Mouse (Mus musculus): ENCODE measurements at regions not wholly inside any gene's neighbourhood (a gene's known extent, or its start where the extent isn't known, plus 50 kb on each side); places are given as distances from the start of the nearest gene placed in this dataset.

- DNase-seq (ENCODE audit: low spot score) = no peak
Measured at GRCm38 (mm10) chr5:126723304-126724295, 518.0 kb upstream of the Tmem132c start.

DNA sequence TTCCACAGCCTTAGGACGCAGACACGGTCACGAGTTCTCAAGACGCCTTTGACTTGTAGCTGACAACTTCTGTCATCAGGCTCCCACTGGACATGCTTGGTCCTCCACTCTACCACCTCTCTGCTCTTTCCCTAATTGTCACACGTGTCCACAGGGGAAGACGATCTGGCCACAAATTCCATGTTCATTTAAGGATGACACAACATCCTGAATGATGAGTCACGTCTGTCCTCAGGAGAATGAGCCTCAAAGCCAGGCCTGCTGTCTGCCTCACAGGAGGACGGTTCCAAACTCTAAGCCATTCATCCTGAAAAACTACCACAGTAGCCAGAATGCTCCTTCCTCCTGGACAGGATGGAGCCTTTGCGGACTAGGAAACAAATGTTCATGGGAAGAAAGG is 517.3 kb upstream of the Tmem132c start:
- no peak for DNase-seq (ENCODE audit: low spot score)

DNA sequence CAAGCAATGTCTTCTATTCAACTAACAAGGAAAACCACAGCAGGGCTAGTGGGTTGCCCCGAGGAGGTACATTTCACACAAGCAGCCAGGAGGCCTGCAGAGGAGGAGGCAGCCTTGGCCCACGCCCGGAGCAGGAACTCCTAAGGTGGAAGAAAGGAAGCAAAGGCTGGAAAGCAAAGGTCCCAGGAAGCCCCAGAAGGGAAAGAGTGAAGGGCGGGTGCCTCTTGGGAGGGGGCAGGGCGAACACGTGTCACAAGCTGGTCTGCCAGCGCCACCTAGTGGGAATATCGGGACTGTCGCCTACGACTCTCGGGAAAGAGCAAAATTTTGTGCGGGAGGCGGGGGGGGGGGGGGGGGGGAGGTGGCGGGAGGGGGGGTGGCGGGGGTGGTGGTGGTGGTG is 508.1 kb upstream of the Tmem132c start:
- peak; percentile 1 for DNase-seq (ENCODE audit: low spot score)

- no peak for DNase-seq (ENCODE audit: low spot score)
Measured at GRCm38 (mm10) chr5:126735733-126736132, 505.9 kb upstream of the Tmem132c start.

DNA sequence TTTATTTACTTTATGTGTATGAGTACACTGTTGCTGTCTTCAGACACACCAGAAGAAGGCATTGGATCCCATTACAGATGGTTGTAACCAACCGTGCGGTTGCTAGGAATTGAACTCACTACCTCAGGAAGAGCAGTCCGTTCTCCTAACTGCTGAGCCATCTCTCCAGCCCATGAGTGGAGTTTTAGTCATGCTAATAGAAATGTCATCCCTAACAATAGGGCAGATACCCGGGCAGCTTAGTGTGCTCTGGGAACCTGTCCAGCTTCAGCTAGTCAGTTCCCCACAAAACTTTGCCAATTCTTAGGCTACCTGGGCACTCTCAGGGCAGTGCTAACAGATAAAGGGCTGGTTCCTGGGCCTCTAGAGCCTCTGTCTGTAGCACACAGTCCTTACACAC is 503.9 kb upstream of the Tmem132c start:
- DNase-seq (ENCODE audit: low spot score) = no peak

- DNase-seq (ENCODE audit: low spot score) = no peak
Measured at GRCm38 (mm10) chr5:126740861-126741410, 500.7 kb upstream of the Tmem132c start.

DNA sequence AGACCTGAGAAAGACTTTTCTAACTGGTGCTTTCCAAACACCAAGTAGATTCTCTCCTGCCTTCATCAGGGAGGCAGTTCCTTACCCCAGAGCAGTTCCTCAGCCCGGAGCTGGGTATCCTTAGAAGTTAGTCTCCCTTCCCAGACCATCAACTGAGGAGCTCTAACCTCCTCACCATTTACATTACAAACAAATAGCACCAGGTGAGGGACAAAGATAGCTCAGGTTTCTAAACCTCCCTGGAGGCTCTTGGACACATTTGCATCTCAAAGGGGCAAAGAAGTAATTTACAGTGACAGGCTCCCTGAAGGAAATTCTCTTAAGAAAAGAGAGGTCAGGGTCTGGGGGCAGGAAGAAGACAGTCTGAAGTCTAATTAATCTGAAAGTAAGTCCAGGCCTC is 486.5 kb upstream of the Tmem132c start:
- DNase-seq (ENCODE audit: low spot score) = no peak

- DNase-seq (ENCODE audit: low spot score) = no peak
Measured at GRCm38 (mm10) chr5:126765037-126765707, 476.4 kb upstream of the Tmem132c start.

GRCm38 (mm10) chr5:126769031-126769430 is 472.6 kb upstream of the Tmem132c start:
- no peak for DNase-seq (ENCODE audit: low spot score)

DNA sequence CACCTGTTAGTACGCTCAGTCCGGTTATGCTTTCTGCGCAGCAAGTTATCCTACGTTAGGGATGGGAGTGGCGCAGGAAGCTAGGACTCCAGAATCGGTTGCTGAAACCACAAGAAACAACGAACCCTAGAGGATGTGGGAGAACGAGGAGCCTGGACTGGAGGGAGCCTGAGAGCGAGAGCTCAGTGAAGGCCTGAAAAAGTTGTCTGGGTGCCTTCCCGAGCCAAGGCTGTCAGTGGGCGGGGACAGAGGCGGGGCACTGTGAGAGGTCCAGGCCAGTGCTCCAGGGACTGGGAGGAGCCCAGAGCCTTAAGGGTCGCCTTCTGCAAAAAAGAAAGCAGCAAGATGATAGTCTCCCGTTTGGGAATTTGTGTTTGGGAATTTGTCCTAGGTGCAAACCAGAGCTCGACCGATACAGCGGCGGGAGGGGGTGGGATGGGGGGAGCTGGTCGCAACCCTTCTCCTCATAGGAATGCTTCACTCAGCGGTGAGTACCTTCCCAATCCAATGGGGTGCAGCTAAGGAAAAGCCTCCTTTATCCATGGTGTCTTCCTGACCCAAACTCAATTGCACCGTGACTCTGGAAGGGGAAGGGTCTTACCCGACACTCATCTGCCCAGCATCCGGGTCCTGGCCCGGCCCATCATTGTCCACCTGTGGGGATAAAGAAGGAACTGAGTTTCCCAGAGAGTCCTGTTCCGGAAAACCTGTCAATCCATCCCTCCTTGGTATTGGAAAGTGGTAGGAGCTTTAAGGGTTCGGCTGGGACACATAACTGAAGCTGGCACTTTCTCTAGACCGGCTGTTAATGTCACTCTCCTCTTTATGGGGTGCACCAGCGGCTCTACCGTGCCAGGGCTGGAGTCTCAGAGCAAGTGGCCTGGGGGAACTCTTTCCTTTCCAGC is 453.6 kb upstream of the Tmem132c start:
- DNase-seq (ENCODE audit: low spot score) = peak; percentile 27

GRCm38 (mm10) chr5:126799698-126800279 is 441.8 kb upstream of the Tmem132c start:
- DNase-seq (ENCODE audit: low spot score) = no peak

DNA sequence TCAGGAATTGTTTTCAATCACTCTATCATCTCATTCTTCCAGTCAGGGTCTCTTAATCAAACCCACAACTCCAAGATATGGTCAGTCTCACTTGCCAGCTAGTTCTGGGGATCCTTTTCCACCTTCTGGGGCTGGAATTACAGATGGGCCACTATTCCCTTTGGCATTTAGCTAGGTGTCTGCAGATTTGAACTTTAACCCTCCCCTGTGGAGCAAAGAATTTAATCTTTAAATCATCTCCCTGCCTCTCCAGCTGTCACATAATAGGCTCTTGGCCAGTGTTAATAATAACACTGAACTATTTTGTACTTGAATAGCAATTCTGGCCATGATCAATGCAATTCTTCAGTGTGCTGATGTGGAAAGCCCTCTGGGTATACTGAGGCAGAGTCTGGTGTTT is 435.0 kb upstream of the Tmem132c start:
- no peak for DNase-seq (ENCODE audit: low spot score)

DNA sequence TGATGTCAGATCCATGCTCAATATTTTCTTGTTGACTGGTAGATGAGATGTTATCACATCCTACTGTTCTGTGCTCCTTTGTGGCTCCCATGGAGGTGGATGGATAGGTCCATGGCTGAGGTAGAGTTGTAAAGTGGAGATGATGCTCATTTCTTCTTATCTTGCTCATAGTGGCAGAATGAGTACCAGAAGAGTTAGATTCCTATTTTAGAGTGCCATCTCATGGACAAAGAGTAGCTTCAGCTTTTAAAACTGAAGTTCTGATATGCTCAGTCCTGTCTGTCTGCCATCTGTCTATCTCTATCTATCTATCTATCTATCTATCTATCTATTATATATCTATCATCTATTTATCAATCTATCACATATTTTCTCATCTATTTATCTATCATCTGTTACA is 425.5 kb upstream of the Tmem132c start:
- no peak for DNase-seq (ENCODE audit: low spot score)

DNA sequence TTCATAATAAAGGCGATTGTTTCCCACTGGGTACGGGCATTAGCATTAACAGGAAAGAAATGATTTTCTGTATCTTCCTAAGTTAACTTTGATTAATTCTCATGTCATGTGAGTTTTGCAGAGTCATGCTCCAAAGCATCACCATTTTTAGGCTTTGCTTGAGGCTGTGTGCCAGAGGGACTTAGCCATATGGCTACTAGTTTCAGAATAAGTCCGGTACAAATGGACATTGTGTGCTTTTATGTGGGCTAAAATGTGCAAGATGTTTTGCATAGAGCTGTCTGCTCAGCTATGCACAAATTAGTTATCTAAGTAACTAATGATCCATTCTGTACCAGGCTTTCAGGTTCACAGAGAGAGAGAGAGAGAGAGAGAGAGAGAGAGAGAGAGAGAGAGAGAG is 406.2 kb upstream of the Tmem132c start:
- DNase-seq (ENCODE audit: low spot score) = no peak

GRCm38 (mm10) chr5:126842606-126843005 is 399.0 kb upstream of the Tmem132c start:
- no peak for DNase-seq (ENCODE audit: low spot score)

- no peak for DNase-seq (ENCODE audit: low spot score)
Measured at GRCm38 (mm10) chr5:126862078-126862477, 379.5 kb upstream of the Tmem132c start.

DNA sequence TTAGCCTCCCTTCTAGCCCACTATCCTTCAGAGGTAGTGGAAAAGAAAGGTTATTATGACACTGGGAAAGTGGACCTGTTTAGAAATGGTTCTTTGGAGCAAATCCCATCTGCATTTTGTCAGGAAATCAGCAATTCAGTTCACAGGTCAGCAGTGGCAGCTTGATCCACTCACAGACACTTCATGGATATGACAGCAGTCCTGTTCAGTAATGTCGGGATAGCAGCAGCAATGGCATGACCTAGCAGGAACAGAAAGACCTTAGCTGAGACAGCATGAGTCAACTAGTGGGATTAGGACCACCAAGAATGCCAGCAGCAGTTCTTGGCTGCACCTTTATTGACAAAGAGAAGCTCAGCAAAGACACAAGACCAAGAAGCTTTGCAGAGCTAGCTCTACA is 365.8 kb upstream of the Tmem132c start:
- DNase-seq (ENCODE audit: low spot score) = no peak

- DNase-seq (ENCODE audit: low spot score) = no peak
Measured at GRCm38 (mm10) chr5:126890710-126891109, 350.9 kb upstream of the Tmem132c start.

DNA sequence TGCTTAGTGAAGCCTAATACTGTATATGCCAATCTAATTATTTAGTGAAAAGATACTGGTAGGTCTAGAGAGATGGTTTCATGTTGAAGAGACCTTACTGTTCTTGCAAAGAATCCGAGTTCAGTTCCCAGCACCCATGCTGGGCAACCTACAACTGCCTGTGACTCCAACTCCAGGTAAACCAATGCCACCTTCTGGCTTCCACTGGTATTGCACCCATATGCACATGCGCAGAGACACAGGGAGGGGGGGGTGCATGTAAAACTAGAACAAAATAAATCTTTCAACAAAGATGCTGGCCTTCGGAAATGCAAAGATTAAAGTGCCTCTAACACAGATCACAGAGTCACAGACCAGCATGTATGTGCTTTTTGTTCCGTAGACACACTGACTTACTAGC is 348.5 kb upstream of the Tmem132c start:
- no peak for DNase-seq (ENCODE audit: low spot score)

GRCm38 (mm10) chr5:126910084-126910483 is 331.5 kb upstream of the Tmem132c start:
- no peak for DNase-seq (ENCODE audit: low spot score)

GRCm38 (mm10) chr5:126917300-126917699 is 324.3 kb upstream of the Tmem132c start:
- DNase-seq (ENCODE audit: low spot score) = no peak

Measured in gastrocnemius, adult 18-20 months (tissue).